Mouse (Mus musculus): ENCODE data around the gene Sh2d1a. TPM values are rescaled to one million over a fixed set of nuclear protein-coding genes. Genes with fewer than 3 reads are reported as not detected.

Sh2d1a gene
- polyA plus RNA-seq (2015; fragmentation: Nextera tagmentation; extraction: Ambion mirVana) = 5.5 TPM in 2 replicates

- Histone ChIP-seq H3K4me2 (no peak within 1 kb of the TSS), H3K9me3 (no peaks in the 10 kb centered on the region), H3K36me3 (replicated peaks) (no peaks in the 10 kb centered on the region), H3K4me1 (no peaks in the 10 kb centered on the region), H3K4me3 (no peak within 1 kb of the TSS), H3K27me3 (replicated peaks) (no peaks in the 10 kb centered on the region), H3K9ac (no peak within 1 kb of the TSS), H3K27ac (no peak within 1 kb of the TSS)
- no peak for ATAC-seq (replicated peaks)
- 75% methylated on average over 13 of the region's 13 CpGs for WGBS
Measured at GRCm38 (mm10) chrX:42502291-42503043, at the start of gene Sh2d1a. TSS of gene Sh2d1a (plus strand) at chrX:42502453.

- Histone ChIP-seq H3K27me3 (replicated peaks) (no peaks in the 10 kb centered on the region), H3K36me3 (replicated peaks) (no peaks in the 10 kb centered on the region), H3K9ac (no peak overlapping the region), H3K27ac (no peak overlapping the region), H3K4me3 (no peak overlapping the region), H3K4me2 (no peak overlapping the region), H3K4me1 (no peaks in the 10 kb centered on the region), H3K9me3 (no peaks in the 10 kb centered on the region)
- ATAC-seq (replicated peaks) = no peak
- 98% methylated on average over 1 of the region's 1 CpGs for WGBS
Measured at GRCm38 (mm10) chrX:42453001-42453400, 49.3 kb upstream of the Sh2d1a start.

GRCm38 (mm10) chrX:42454533-42454932 is 47.7 kb upstream of the Sh2d1a start:
- Histone ChIP-seq H3K4me1 (no peaks in the 10 kb centered on the region), H3K4me3 (no peak overlapping the region), H3K4me2 (no peak overlapping the region), H3K27me3 (replicated peaks) (no peaks in the 10 kb centered on the region), H3K27ac (no peak overlapping the region), H3K36me3 (replicated peaks) (no peaks in the 10 kb centered on the region), H3K9ac (no peak overlapping the region), H3K9me3 (no peaks in the 10 kb centered on the region)
- WGBS = 81% methylated on average over 7 of the region's 7 CpGs
- no peak for ATAC-seq (replicated peaks)

- ATAC-seq (replicated peaks) = no peak
- no peak within 1 kb of the TSS for H3K9ac ChIP-seq
- 91% methylated on average over 16 of the region's 16 CpGs for WGBS
- H3K27me3 ChIP-seq (replicated peaks) = no peaks in the 10 kb centered on the region
- H3K36me3 ChIP-seq (replicated peaks) = no peaks in the 10 kb centered on the region
- no peaks in the 10 kb centered on the region for H3K4me1 ChIP-seq
- H3K27ac ChIP-seq = no peak within 1 kb of the TSS
- H3K9me3 ChIP-seq = no peaks in the 10 kb centered on the region
- H3K4me3 ChIP-seq = no peak within 1 kb of the TSS
- H3K4me2 ChIP-seq = no peak within 1 kb of the TSS
Measured at GRCm38 (mm10) chrX:42489446-42489845, 12.8 kb upstream of the Sh2d1a start, which contains the start of gene Tex13c2. TSS of gene Tex13c2 (plus strand) at chrX:42489691.

GRCm38 (mm10) chrX:42490336-42490735 is 11.9 kb upstream of the Sh2d1a start:
- ATAC-seq (replicated peaks) = no peak
- no peaks in the 10 kb centered on the region for H3K9me3 ChIP-seq
- H3K27me3 ChIP-seq (replicated peaks) = no peaks in the 10 kb centered on the region
- no peak overlapping the region for H3K4me3 ChIP-seq
- H3K27ac ChIP-seq = no peak overlapping the region
- no peaks in the 10 kb centered on the region for H3K36me3 ChIP-seq (replicated peaks)
- no peaks in the 10 kb centered on the region for H3K4me1 ChIP-seq
- 95% methylated on average over 8 of the region's 8 CpGs for WGBS
- no peak overlapping the region for H3K9ac ChIP-seq
- H3K4me2 ChIP-seq = no peak overlapping the region

GRCm38 (mm10) chrX:42500538-42500937 is 1.7 kb upstream of the Sh2d1a start:
- Histone ChIP-seq H3K36me3 (replicated peaks) (no peaks in the 10 kb centered on the region), H3K27ac (no peak overlapping the region), H3K27me3 (replicated peaks) (no peaks in the 10 kb centered on the region), H3K9me3 (no peaks in the 10 kb centered on the region), H3K4me1 (no peaks in the 10 kb centered on the region), H3K4me3 (no peak overlapping the region), H3K9ac (no peak overlapping the region), H3K4me2 (no peak overlapping the region)
- no peak for ATAC-seq (replicated peaks)

GRCm38 (mm10) chrX:42511105-42511504 is 8.9 kb downstream of the Sh2d1a start:
- Histone ChIP-seq H3K27ac (no peak overlapping the region), H3K4me1 (no peaks in the 10 kb centered on the region), H3K4me2 (no peak overlapping the region), H3K4me3 (no peak overlapping the region), H3K9ac (no peak overlapping the region), H3K27me3 (replicated peaks) (no peaks in the 10 kb centered on the region), H3K36me3 (replicated peaks) (no peaks in the 10 kb centered on the region), H3K9me3 (no peaks in the 10 kb centered on the region)
- ATAC-seq (replicated peaks) = no peak
- WGBS = 79% methylated on average over 2 of the region's 2 CpGs

- Histone ChIP-seq H3K4me2 (no peak overlapping the region), H3K27me3 (replicated peaks) (no peaks in the 10 kb centered on the region), H3K4me1 (no peaks in the 10 kb centered on the region), H3K9ac (no peak overlapping the region), H3K9me3 (no peaks in the 10 kb centered on the region), H3K4me3 (no peak overlapping the region), H3K27ac (no peak overlapping the region), H3K36me3 (replicated peaks) (no peaks in the 10 kb centered on the region)
- no peak for ATAC-seq (replicated peaks)
Measured at GRCm38 (mm10) chrX:42512567-42512966, 10.3 kb downstream of the Sh2d1a start.

- WGBS = 90% methylated on average over 2 of the region's 2 CpGs
- Histone ChIP-seq H3K27ac (no peak overlapping the region), H3K4me3 (no peak overlapping the region), H3K9ac (no peak overlapping the region), H3K27me3 (replicated peaks) (no peaks in the 10 kb centered on the region), H3K4me1 (no peaks in the 10 kb centered on the region), H3K9me3 (no peaks in the 10 kb centered on the region), H3K36me3 (replicated peaks) (no peaks in the 10 kb centered on the region), H3K4me2 (no peak overlapping the region)
- ATAC-seq (replicated peaks) = no peak
Measured at GRCm38 (mm10) chrX:42522868-42523267, 20.6 kb downstream of the Sh2d1a start.

GRCm38 (mm10) chrX:42530703-42531102 is 28.4 kb downstream of the Sh2d1a start:
- no peak overlapping the region for H3K4me3 ChIP-seq
- H3K9me3 ChIP-seq = no peaks in the 10 kb centered on the region
- 63% methylated on average over 4 of the region's 4 CpGs for WGBS
- no peaks in the 10 kb centered on the region for H3K27me3 ChIP-seq (replicated peaks)
- no peak overlapping the region for H3K4me2 ChIP-seq
- H3K4me1 ChIP-seq = no peaks in the 10 kb centered on the region
- 0 out of 2 replicates have a peak, but pooled peaks have one; percentile 42 for ATAC-seq (replicated peaks)
- no peaks in the 10 kb centered on the region for H3K36me3 ChIP-seq (replicated peaks)
- no peak overlapping the region for H3K27ac ChIP-seq
- H3K9ac ChIP-seq = no peak overlapping the region

- Histone ChIP-seq H3K36me3 (replicated peaks) (no peaks in the 10 kb centered on the region), H3K27ac (no peak overlapping the region), H3K27me3 (replicated peaks) (no peaks in the 10 kb centered on the region), H3K9ac (no peak overlapping the region), H3K4me3 (no peak overlapping the region), H3K4me2 (peak overlapping the region; percentile 21; the same call in 1 of the 2 replicates), H3K9me3 (no peaks in the 10 kb centered on the region), H3K4me1 (no peaks in the 10 kb centered on the region)
- 23% methylated on average over 3 of the region's 3 CpGs for WGBS
- peak; percentile 73 for ATAC-seq (replicated peaks)
Measured at GRCm38 (mm10) chrX:42540030-42540755, 37.9 kb downstream of the Sh2d1a start.

- ATAC-seq (replicated peaks) = peak; percentile 56; the same call in 1 of the 2 replicates
- H3K27ac ChIP-seq = no peak overlapping the region
- no peaks in the 10 kb centered on the region for H3K36me3 ChIP-seq (replicated peaks)
- H3K27me3 ChIP-seq (replicated peaks) = no peaks in the 10 kb centered on the region
- no peaks in the 10 kb centered on the region for H3K9me3 ChIP-seq
- 22% methylated on average over 5 of the region's 5 CpGs for WGBS
- H3K9ac ChIP-seq = no peak overlapping the region
- H3K4me3 ChIP-seq = no peak overlapping the region
- no peaks in the 10 kb centered on the region for H3K4me1 ChIP-seq
- peak overlapping the region; percentile 21; the same call in 1 of the 2 replicates for H3K4me2 ChIP-seq
Measured at GRCm38 (mm10) chrX:42540756-42541053, 38.5 kb downstream of the Sh2d1a start.

- Histone ChIP-seq H3K4me3 (no peak overlapping the region), H3K9ac (no peak overlapping the region), H3K9me3 (no peaks in the 10 kb centered on the region), H3K27me3 (replicated peaks) (no peaks in the 10 kb centered on the region), H3K36me3 (replicated peaks) (no peaks in the 10 kb centered on the region), H3K4me2 (no peak overlapping the region), H3K4me1 (no peaks in the 10 kb centered on the region), H3K27ac (no peak overlapping the region)
- 89% methylated on average over 1 of the region's 1 CpGs for WGBS
- ATAC-seq (replicated peaks) = no peak
Measured at GRCm38 (mm10) chrX:42545076-42545475, 42.8 kb downstream of the Sh2d1a start.
